ENCODE assay signal across 19 mouse cellular contexts in genomic region chr15:80683151-80683550, GRCm38 (mm10). TPM values are rescaled to one million over a fixed set of nuclear protein-coding genes. Genes with fewer than 3 reads are reported as not detected.
DNase-seq lines count a peak whose midpoint lies in the region; ATAC-seq and TF ChIP-seq lines count a peak whose summit lies in the region.
"Had no signal": no experiment of that assay in that cellular context is flagged by ENCODE, and none has a peak within 500 bp of the region (broad histone marks: within the 10 kb centered on the region; RNA-seq: fewer than 3 reads in every experiment).

No protein-coding gene starts in this region.

- H3K4me1 ChIP-seq in midbrain, embryonic 11.5 days (ENCODE audit: control insufficient read depth, insufficient read depth, low read length): peaks cover 17% of the 10 kb centered on the region
- peaks cover 61% of the 10 kb centered on the region for H3K4me1 ChIP-seq in midbrain, embryonic 13.5 days (replicated peaks)
- peaks cover 44% of the 10 kb centered on the region for H3K4me1 ChIP-seq in intestine, postnatal 0 days (replicated peaks; ENCODE audit: control insufficient read depth, insufficient read depth, low read length)
- H3K4me1 ChIP-seq in kidney, postnatal 0 days (replicated peaks; ENCODE audit: insufficient read depth, low read length): peaks cover 8% of the 10 kb centered on the region; the same call in 1 of the 2 replicates
- peaks cover 51% of the 10 kb centered on the region for H3K4me1 ChIP-seq in stomach, embryonic 15.5 days

- H3K4me3 ChIP-seq in midbrain, embryonic 11.5 days (ENCODE audit: low read depth, low read length): no peak overlapping the region
- H3K4me3 ChIP-seq in midbrain, embryonic 13.5 days (replicated peaks): no peak overlapping the region
- no peak overlapping the region for H3K4me3 ChIP-seq in intestine, postnatal 0 days (ENCODE audit: low read depth, low read length)
- no peak overlapping the region for H3K4me3 ChIP-seq in kidney, postnatal 0 days (replicated peaks; ENCODE audit: low read depth, low read length)
- H3K4me3 ChIP-seq in stomach, embryonic 15.5 days (replicated peaks): no peak overlapping the region
- H3K4me3 ChIP-seq in layer of hippocampus, adult 2 months: no peak overlapping the region
- H3K4me3 ChIP-seq: embryonic facial prominence, embryonic 12.5 days; heart, embryonic 15.5 days; neural tube, embryonic 15.5 days had no signal

- ATAC-seq in midbrain, embryonic 11.5 days (ENCODE audit: low FRiP score): no peak
- no peak for ATAC-seq in midbrain, embryonic 13.5 days
- ATAC-seq in intestine, postnatal 0 days: 0 out of 2 replicates have a peak, but pooled peaks have one; percentile 26
- ATAC-seq in kidney, postnatal 0 days (replicated peaks; ENCODE audit: low FRiP score, low read depth): no peak
- ATAC-seq in stomach, embryonic 15.5 days (ENCODE audit: insufficient read depth, low FRiP score, low read depth): peak; percentile 76

- H3K9ac ChIP-seq in midbrain, embryonic 11.5 days (ENCODE audit: low read length): no peak overlapping the region
- H3K9ac ChIP-seq in midbrain, embryonic 13.5 days (replicated peaks): no peak overlapping the region
- no peak overlapping the region for H3K9ac ChIP-seq in intestine, postnatal 0 days (ENCODE audit: low read depth, low read length)
- no peak overlapping the region for H3K9ac ChIP-seq in kidney, postnatal 0 days (ENCODE audit: low read depth, low read length)
- no peak overlapping the region for H3K9ac ChIP-seq in stomach, embryonic 15.5 days
- H3K9ac ChIP-seq: embryonic facial prominence, embryonic 12.5 days; heart, embryonic 15.5 days; hindbrain, embryonic 14.5 days; liver, embryonic 14.5 days; neural tube, embryonic 15.5 days had no signal

- no peaks in the 10 kb centered on the region for H3K36me3 ChIP-seq in midbrain, embryonic 11.5 days (ENCODE audit: control insufficient read depth, insufficient read depth, low read length)
- H3K36me3 ChIP-seq in midbrain, embryonic 13.5 days: no peaks in the 10 kb centered on the region
- no peaks in the 10 kb centered on the region for H3K36me3 ChIP-seq in intestine, postnatal 0 days (ENCODE audit: control insufficient read depth, insufficient read depth)
- no peaks in the 10 kb centered on the region for H3K36me3 ChIP-seq in kidney, postnatal 0 days (ENCODE audit: insufficient read depth, low read length)
- H3K36me3 ChIP-seq in stomach, embryonic 15.5 days: no peaks in the 10 kb centered on the region
- H3K36me3 ChIP-seq: embryonic facial prominence, embryonic 12.5 days; heart, embryonic 15.5 days; neural tube, embryonic 15.5 days had no signal

- H3K27me3 ChIP-seq in midbrain, embryonic 11.5 days (ENCODE audit: control insufficient read depth, insufficient read depth, low read length): no peaks in the 10 kb centered on the region
- 0 out of 2 replicates have a peak, but pooled peaks cover 3% of the 10 kb centered on the region for H3K27me3 ChIP-seq in midbrain, embryonic 13.5 days
- no peaks in the 10 kb centered on the region for H3K27me3 ChIP-seq in intestine, postnatal 0 days (replicated peaks; ENCODE audit: control insufficient read depth, insufficient read depth, low read length)
- H3K27me3 ChIP-seq in kidney, postnatal 0 days (ENCODE audit: insufficient read depth, low read length): no peaks in the 10 kb centered on the region
- no peaks in the 10 kb centered on the region for H3K27me3 ChIP-seq in stomach, embryonic 15.5 days (replicated peaks)
- H3K27me3 ChIP-seq: embryonic facial prominence, embryonic 12.5 days; neural tube, embryonic 15.5 days had no signal

- peak; percentile 66 for DNase-seq in midbrain, embryonic 11.5 days (ENCODE audit: low spot score, missing footprints)
- DNase-seq in kidney, postnatal 0 days (ENCODE audit: low spot score): no peak
- no peak for DNase-seq in layer of hippocampus, adult 2 months (ENCODE audit: low spot score in 2 of 2)
- no peak for DNase-seq in right cerebral cortex, adult 18-20 months
- no peak for DNase-seq in cerebellum, adult 18-20 months
- DNase-seq: adrenal gland, postnatal 14 days; cerebellum, postnatal 36 days; heart, adult 11 months had no signal

- no peaks in the 10 kb centered on the region for H3K9me3 ChIP-seq in midbrain, embryonic 11.5 days (ENCODE audit: control insufficient read depth, low read length)
- no peaks in the 10 kb centered on the region for H3K9me3 ChIP-seq in midbrain, embryonic 13.5 days
- no peaks in the 10 kb centered on the region for H3K9me3 ChIP-seq in intestine, postnatal 0 days (ENCODE audit: control insufficient read depth)
- no peaks in the 10 kb centered on the region for H3K9me3 ChIP-seq in kidney, postnatal 0 days (replicated peaks; ENCODE audit: low read length)
- no peaks in the 10 kb centered on the region for H3K9me3 ChIP-seq in stomach, embryonic 15.5 days
- H3K9me3 ChIP-seq: embryonic facial prominence, embryonic 12.5 days; heart, embryonic 15.5 days; neural tube, embryonic 15.5 days had no signal

- WGBS in midbrain, embryonic 11.5 days: 91% methylated on average over 6 of the region's 6 CpGs
- 91% methylated on average over 6 of the region's 6 CpGs for WGBS in midbrain, embryonic 13.5 days
- 42% methylated on average over 6 of the region's 6 CpGs for WGBS in intestine, postnatal 0 days
- 75% methylated on average over 6 of the region's 6 CpGs for WGBS in kidney, postnatal 0 days
- WGBS in stomach, embryonic 15.5 days: 70% methylated on average over 6 of the region's 6 CpGs

- TF ChIP-seq CTCF in intestine, postnatal 0 days (IDR thresholded peaks at IDR 0.05; ENCODE audit: low read depth): no peak
- no peak for TF ChIP-seq CTCF in kidney, postnatal 0 days (IDR thresholded peaks at IDR 0.05; ENCODE audit: low read depth)
- no peak for TF ChIP-seq CTCF in layer of hippocampus, adult 2 months (conservative IDR thresholded peaks at IDR 0.05)

- H3K4me2 ChIP-seq in midbrain, embryonic 11.5 days: no peak overlapping the region
- no peak overlapping the region for H3K4me2 ChIP-seq in midbrain, embryonic 13.5 days (replicated peaks)
- no peak overlapping the region for H3K4me2 ChIP-seq in intestine, postnatal 0 days (replicated peaks; ENCODE audit: low read depth)
- no peak overlapping the region for H3K4me2 ChIP-seq in kidney, postnatal 0 days (ENCODE audit: low read length)
- H3K4me2 ChIP-seq in stomach, embryonic 15.5 days: peak overlapping the region; percentile 16; the same call in 1 of the 2 replicates
- H3K4me2 ChIP-seq: embryonic facial prominence, embryonic 12.5 days; heart, embryonic 15.5 days; hindbrain, embryonic 14.5 days; neural tube, embryonic 15.5 days had no signal

- H3K27ac ChIP-seq in midbrain, embryonic 11.5 days (ENCODE audit: low read depth, low read length): no peak overlapping the region
- no peak overlapping the region for H3K27ac ChIP-seq in midbrain, embryonic 13.5 days
- no peak overlapping the region for H3K27ac ChIP-seq in intestine, postnatal 0 days (ENCODE audit: low read depth, low read length)
- H3K27ac ChIP-seq in kidney, postnatal 0 days: peak overlapping the region; percentile 54
- H3K27ac ChIP-seq in stomach, embryonic 15.5 days: peak overlapping the region; percentile 81
- no peak overlapping the region for H3K27ac ChIP-seq in layer of hippocampus, adult 2 months
- H3K27ac ChIP-seq: embryonic facial prominence, embryonic 12.5 days; heart, embryonic 15.5 days; liver, embryonic 14.5 days; macrophage had no signal

RNA-seq across cellular contexts. Expression of gene Fam83f, which starts 11.5 kb away (rescaled TPM):
- polyA plus RNA-seq in midbrain, embryonic 11.5 days (2014; fragmentation: Nextera tagmentation; extraction: Ambion mirVana): 0.12 and 0.16 TPM in 2 replicates
- polyA plus RNA-seq in midbrain, embryonic 13.5 days (2015; fragmentation: Nextera tagmentation; extraction: Ambion mirVana): 0.19 and 0.27 TPM in 2 replicates
- 19.0 and 24.4 TPM in 2 replicates for polyA plus RNA-seq in intestine, postnatal 0 days (2015; fragmentation: Nextera tagmentation; extraction: Ambion mirVana)
- 5.6 and 6.1 TPM in 2 replicates for polyA plus RNA-seq in kidney, postnatal 0 days (2015; fragmentation: Nextera tagmentation; extraction: Ambion mirVana)
- 18.7 and 20.7 TPM in 2 replicates for polyA plus RNA-seq in stomach, embryonic 15.5 days (2015; fragmentation: Nextera tagmentation; extraction: Ambion mirVana)
- total RNA-seq in layer of hippocampus, adult 2 months (2021): under 1 TPM in 1 of 2 experiments, not detected in 1; 0.15 TPM
- total RNA-seq: MEL had no signal
- polyA plus RNA-seq: forebrain, embryonic 14.5 days had no signal

RNA-seq across cellular contexts. Expression of gene Tnrc6b, which starts 28.0 kb away (rescaled TPM):
- polyA plus RNA-seq in midbrain, embryonic 11.5 days (2014; fragmentation: Nextera tagmentation; extraction: Ambion mirVana): 14.7 and 17.0 TPM in 2 replicates
- 48.7 and 51.0 TPM in 2 replicates for polyA plus RNA-seq in midbrain, embryonic 13.5 days (2015; fragmentation: Nextera tagmentation; extraction: Ambion mirVana)
- polyA plus RNA-seq in intestine, postnatal 0 days (2015; fragmentation: Nextera tagmentation; extraction: Ambion mirVana): 6.5 and 8.9 TPM in 2 replicates
- polyA plus RNA-seq in kidney, postnatal 0 days (2015; fragmentation: Nextera tagmentation; extraction: Ambion mirVana): 11.2 and 15.4 TPM in 2 replicates
- polyA plus RNA-seq in stomach, embryonic 15.5 days (2015; fragmentation: Nextera tagmentation; extraction: Ambion mirVana): 27.4 and 28.5 TPM in 2 replicates
- total RNA-seq in layer of hippocampus, adult 2 months (2021): 100 to 1,000 TPM; 127 to 133 TPM

Comparison
In these comparisons a context has a peak if more than half of its experiments do, and no peak if none do; other contexts are left out.
1. ATAC-seq: peak in intestine, postnatal 0 days (single experiment) and stomach, embryonic 15.5 days (single experiment); none in midbrain, embryonic 11.5 days (single experiment), midbrain, embryonic 13.5 days (single experiment) and kidney, postnatal 0 days (single experiment).
2. H3K27ac ChIP-seq: peak in kidney, postnatal 0 days (single experiment) and stomach, embryonic 15.5 days (single experiment); none in midbrain, embryonic 11.5 days (single experiment), midbrain, embryonic 13.5 days (single experiment), intestine, postnatal 0 days (single experiment) and layer of hippocampus, adult 2 months (single experiment).